Mouse (Mus musculus): ENCODE measurements around the gene Unc5cl.

The Unc5cl gene

DNA sequence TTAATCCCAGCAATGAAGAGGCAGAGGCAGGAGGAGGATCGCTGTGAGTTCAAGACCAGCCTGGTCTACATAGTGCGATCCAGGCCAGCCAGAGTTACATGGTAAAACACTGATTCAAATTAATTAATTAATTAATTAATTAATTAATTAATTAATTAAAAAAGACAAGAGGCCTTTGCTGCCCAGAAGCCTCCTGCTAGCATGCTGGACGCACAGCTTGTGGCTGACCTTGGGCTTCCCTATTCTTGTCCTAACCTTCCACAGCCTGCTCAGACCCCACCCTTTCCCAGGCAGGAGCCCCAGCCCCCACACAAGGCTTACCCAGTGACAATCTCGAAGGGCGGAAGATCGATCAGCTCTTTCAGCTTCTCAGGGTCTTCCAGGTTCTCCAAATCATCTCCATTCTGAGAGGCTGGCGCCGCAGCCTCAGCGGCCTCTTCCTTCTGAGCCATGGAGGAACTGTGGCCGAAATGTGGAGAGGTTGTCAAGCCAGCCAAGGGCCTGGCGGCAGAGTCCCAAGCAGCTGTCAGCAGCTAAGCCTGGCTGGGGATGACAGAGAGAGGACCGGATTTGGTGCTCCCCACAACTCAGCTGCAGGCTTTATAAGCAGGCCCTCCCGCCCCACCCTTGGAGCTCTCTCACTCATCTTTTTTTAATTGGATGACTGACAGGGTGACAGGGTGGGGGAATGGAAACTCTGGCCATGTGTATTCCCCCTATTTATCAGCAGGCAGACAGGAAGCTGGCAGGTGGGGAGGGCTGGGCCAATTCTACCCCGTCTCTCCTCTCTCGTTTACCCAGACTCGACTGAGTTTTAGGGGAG lies 22.3 kb upstream of the Unc5cl start, which contains the start of gene Apobec2:
TSS of gene Apobec2 (minus strand) at position 773 of the 823 bp plus-strand sequence.
- DNase-seq (ENCODE audit: low spot score in 2 of 2), result no peak

DNA sequence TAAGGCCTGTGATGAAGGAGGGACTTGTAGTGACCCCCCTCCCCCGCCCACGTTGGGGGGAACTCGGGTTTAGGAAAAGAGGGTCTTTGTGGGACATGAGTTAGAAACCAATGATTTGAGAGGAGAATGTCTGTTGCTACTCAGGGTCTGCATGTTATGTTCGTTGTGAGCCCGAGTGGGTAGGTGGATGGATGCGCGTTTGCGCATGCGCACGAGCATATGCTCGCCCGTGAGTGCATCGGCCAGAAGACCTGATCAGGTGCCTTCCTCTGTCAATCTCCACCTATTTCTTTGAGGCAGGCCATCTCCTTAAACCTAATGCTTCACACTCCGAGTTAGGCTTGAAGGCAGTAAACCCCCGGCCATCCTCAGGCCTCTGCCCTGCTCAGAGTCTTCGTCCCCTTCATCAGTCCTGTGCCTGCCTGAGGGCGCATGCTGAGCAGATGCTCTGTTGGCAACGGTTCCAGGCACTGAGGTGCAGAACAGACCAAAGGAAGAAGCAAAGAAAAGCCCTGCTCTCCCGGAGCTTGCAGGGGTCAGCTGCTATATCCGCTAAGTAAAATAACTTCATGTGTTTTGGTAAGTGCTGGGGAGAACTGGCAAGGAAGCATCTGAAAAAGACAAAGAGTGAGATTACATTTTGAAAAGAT lies 21.6 kb upstream of the Unc5cl start:
- DNase-seq (ENCODE audit: low spot score in 2 of 2), result no peak

DNA sequence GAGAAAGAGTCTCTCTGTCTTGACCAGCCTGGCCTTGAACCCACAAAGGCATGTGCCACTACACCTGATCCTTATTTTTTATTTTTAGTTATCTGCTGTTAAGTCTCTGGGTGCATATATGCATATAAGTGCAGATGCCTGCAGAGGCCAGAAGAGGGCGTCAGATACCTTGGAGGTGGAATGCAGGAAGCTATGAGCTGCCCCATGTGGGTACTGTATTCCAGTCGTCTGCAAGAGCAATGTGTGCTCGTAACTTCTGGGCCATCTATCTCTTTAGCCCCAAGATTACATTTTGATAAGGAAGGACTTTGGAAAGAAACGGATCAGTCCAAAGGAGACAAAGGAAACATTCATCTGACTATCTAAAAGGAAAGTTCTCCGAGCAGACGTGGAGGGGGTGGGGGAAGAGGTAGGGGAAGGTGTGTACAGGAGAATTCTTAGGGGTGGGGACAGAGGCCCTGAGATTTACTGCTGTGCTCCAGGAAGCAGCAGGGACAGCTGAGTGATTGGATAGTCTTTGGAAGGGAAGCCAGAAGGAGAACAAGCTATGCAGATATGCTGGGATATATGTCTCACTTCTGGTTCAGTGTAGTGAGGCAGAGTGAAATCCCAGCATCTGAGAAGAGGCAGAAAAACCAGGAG lies 20.9 kb upstream of the Unc5cl start:
- no peak for DNase-seq (ENCODE audit: low spot score in 2 of 2)

DNA sequence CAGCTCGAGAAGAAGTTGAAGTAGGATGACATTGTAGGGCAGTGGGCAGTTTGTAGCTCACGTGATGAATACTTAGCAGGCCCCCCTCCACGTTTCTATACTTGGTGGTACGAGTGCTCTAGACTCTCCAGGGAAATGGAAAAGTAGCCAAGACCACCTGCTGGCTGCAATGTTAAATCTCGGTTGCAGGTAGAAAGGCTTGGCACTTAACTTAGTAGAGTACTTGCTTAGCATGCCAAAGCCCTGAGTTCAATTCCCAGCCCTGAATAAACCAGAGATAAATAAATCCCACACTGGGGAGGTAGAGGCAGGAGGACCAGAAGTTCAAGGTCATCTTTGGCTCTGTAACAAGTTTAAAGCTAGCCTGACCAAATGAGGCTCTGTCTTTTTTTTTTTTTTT lies 20.2 kb upstream of the Unc5cl start:
- no peak for DNase-seq (ENCODE audit: low spot score in 2 of 2)

DNA sequence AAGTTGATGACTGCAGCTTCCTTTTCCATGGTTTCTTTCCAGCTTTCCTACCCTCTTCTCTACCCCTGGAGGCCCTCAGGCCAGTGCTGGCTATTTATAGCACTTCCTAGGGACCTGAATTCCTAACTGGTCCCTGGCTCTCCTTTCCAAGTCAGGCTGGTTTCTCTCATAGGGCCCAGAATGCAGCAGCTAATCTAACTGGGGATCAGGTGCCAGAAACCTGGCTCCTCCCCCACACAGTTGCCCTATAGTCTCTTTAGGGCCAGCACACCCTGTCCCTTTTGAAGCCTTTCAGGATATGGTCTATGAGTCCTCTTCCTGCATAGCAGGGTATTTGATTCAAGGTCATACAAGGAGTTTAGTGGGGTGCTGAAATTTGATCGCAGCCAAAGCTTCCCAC lies 18.2 kb upstream of the Unc5cl start:
- DNase-seq (ENCODE audit: low spot score in 2 of 2), result no peak

- DNase-seq (ENCODE audit: low spot score in 2 of 2), result no peak
These were observed 17.2 kb upstream of the Unc5cl start for GRCm38 (mm10) chr17:48437421-48437911.

DNA sequence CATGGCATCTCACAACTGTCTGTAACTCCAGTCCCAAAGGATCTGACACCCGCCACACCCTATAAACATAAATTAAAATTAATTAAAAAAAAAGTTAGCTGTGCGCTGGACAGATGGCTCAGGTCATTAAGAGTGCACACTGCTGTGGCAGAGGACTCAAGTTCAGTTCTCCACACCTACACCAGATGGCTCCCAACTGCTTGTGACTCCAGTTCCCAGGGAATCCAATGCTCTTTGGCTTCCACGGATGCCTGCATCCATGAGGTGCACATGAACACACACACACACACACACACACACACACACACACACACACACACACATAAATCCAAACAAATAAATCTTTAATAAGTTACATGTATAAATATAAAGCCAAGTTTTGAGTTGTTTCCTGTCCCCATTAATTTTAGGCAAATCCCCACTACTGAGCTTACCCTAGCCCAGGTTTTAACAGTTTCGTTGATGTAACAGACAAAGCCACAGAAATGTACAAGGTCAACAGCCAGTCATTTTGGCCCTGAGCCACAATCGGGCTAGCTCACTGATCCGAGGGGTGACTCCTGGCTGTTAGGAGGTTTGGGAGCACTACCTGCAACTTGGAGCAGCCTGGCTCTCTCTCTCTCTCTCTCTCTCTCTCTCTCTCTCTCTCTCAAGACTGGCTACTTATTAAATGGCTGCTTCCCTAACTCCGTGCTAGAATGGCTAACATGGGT lies 11.8 kb upstream of the Unc5cl start:
- DNase-seq (ENCODE audit: low spot score in 2 of 2), result no peak

- no peak for DNase-seq (ENCODE audit: low spot score in 2 of 2)
These were observed 11.1 kb upstream of the Unc5cl start for GRCm38 (mm10) chr17:48443542-48444145.

DNA sequence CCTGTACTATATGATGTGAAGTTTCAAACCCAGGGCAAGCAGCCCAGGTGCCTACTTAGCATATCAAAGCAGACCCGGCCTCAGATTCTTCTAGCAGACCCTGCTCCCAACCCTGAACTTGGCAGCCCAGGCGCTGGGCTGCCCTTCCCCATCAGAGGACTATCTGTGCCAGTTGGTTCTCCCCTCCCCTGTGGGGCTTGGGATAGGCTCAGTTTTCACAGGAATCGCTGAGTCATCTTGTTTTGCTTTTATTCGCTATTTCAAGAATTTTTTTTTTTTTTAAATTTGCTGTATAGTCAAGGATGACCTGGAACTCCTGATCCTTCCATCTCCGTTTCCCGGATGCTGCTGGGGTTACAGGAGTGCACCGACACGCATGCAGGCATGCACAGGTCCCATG lies 7.0 kb upstream of the Unc5cl start:
- DNase-seq (ENCODE audit: low spot score in 2 of 2), result no peak

DNA sequence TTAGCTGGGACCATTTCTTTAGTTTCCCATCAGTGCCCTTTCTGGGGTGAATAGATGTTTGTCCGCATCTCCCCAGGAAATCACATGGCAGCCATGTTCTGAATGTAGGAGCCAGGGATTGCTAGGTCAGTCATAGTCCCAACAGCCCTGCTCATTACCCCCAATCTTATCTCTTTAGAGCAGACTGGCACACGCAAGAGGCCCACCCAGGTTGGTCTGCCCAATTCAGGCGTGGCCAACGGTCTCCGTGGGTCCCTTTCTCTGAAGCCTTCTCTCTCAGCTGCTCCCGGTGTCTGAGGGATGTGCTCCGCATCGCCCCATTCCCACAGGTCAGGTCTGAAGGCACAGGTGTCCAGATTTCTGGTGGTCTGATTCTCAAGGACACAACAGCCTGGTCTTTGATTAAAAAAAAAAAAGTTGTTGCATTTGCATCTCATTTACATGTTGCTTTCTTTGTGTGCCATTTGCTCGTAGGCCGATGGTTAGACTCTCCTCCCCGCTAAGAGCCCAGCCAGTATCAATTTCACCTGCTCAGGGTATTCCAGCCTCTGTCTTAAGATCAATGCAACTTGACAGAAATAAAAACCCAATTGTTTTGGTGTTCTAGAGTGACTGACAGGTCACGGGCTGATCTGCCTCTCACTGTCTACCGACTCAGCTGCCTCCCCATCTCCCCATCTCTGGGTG lies 3.9 kb upstream of the Unc5cl start:
- DNase-seq (ENCODE audit: low spot score in 2 of 2), result peak; percentile 82 to 88

DNA sequence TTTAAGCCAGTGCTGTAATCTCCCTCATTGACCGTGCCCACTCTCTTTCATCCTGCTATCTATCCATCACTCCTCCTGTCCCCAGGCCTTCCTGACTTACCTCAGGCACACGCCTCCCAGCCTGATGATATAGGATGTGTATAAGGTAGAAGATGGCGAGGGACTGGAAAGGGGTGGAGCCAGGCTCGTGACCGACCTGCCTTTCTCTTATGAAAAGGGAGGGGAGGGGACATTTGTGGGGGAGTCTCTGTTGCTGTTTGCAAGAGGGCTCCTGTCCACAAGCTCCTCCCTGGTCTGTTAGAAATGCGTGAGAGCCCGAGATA lies 3.4 kb upstream of the Unc5cl start, which contains the start of gene Tspo2:
TSS of gene Tspo2 (minus strand) at position 170 of the 323 bp plus-strand sequence.
- DNase-seq (ENCODE audit: low spot score in 2 of 2), result peak; percentile 78 to 84

GRCm38 (mm10) chr17:48451753-48452444 lies 2.8 kb upstream of the Unc5cl start:
- DNase-seq (ENCODE audit: low spot score in 2 of 2), result peak in 1 of 2 experiments; percentile 41

- no peak for DNase-seq (ENCODE audit: low spot score in 2 of 2)
These were observed 1.2 kb upstream of the Unc5cl start for GRCm38 (mm10) chr17:48453489-48453888.

- DNase-seq (ENCODE audit: low spot score in 2 of 2), result no peak
These were observed 511 bp upstream of the Unc5cl start for GRCm38 (mm10) chr17:48454190-48454589.

DNA sequence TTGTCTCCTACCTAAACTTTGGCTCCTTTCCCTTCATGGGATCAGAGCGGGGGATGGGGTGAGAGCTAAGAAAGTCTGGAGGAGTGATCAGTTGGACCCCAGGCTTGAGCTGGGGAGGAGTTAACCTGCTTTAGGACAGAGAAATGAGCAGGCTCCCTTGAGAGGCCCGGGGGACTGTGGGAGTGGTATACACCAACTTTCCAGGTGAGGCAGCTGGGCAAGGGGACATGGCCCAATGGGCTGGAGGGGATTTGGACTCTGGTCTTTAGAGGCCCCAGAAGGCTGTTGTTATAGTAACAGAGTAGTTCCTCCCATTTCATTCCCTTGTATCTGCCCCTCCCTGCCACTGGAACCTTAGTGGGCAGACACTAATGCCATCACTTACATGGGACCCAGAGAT lies 1.3 kb downstream of the Unc5cl start:
- DNase-seq (ENCODE audit: low spot score in 2 of 2), result no peak

DNA sequence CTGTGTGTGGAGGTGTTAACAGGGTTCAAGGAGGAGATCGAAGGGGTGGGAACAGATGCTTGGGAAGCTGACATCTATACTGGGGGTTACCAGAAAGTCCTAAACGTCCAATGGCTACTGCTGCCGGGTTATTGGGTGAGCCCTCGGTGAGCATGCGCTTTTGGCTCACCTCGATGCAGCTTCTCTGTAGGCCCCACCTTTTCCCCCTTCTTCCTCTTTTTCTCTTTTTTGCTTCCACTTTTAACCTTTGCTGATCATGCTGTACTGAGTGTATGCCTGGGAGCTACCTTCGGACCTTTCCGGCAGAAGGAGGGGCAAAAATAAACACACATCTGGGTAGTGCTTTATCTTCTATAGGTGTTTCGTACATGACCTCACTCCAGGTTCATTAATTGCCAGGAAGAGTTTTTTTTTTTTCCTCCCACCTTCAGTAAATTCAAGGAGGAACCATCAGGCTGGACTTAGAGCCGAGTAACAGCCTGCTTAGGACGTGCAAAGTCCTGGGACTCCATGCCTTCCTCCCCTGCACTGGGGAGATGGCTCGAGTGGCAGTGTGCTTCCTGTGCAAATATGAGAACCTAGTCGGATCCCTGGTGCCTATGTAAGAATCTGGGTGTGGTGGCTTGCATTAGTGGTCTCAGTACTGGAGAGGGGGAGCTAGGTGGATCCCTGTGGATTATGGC lies 3.4 kb downstream of the Unc5cl start:
- no peak for DNase-seq (ENCODE audit: low spot score in 2 of 2)

- DNase-seq (ENCODE audit: low spot score in 2 of 2), result no peak
These were observed 7.4 kb downstream of the Unc5cl start for GRCm38 (mm10) chr17:48462096-48462495.

GRCm38 (mm10) chr17:48463391-48463790 lies 8.7 kb downstream of the Unc5cl start:
- DNase-seq (ENCODE audit: low spot score in 2 of 2), result no peak

- no peak for DNase-seq (ENCODE audit: low spot score in 2 of 2)
These were observed 12.2 kb downstream of the Unc5cl start for GRCm38 (mm10) chr17:48466769-48467394.
